Mouse (Mus musculus): ENCODE results near the gene Thrap3. TPM values are rescaled to one million over a fixed set of nuclear protein-coding genes. Genes with fewer than 3 reads are reported as not detected.

Thrap3 gene
- polyA plus RNA-seq, 1 experiment from 2014 or later = 194 TPM

GRCm38 (mm10) chr4:126204016-126204415 lies 1.5 kb upstream of the Thrap3 start:
- WGBS = 75% methylated on average over 8 of the region's 8 CpGs

GRCm38 (mm10) chr4:126203336-126203895 lies 856 bp upstream of the Thrap3 start:
- Histone ChIP-seq H3K27ac (peak overlapping the region; percentile 94), H3K36me3 (no peaks in the 10 kb centered on the region), H3K9me3 (no peaks in the 10 kb centered on the region), H3K4me1 (peaks cover 33% of the 10 kb centered on the region), H3K4me3 (peak overlapping the region; percentile 75), H3K27me3 (ENCODE audit: insufficient read depth, poor library complexity, severe bottlenecking) (no peaks in the 10 kb centered on the region)
- DNase-seq (ENCODE audit: low spot score) = no peak
- WGBS = 76% methylated on average over 10 of the region's 10 CpGs

More at GRCm38 (mm10) chr4:126204016-126204415, 1.5 kb upstream of the Thrap3 start:
- peak overlapping the region; percentile 94; the same call in 1 of the 2 replicates for H3K27ac ChIP-seq
- H3K4me1 ChIP-seq = peaks cover 28% of the 10 kb centered on the region
- no peaks in the 10 kb centered on the region for H3K9me3 ChIP-seq
- H3K36me3 ChIP-seq = no peaks in the 10 kb centered on the region
- H3K27me3 ChIP-seq (ENCODE audit: insufficient read depth, poor library complexity, severe bottlenecking) = no peaks in the 10 kb centered on the region
- DNase-seq (ENCODE audit: low spot score) = no peak
- no peak overlapping the region for H3K4me3 ChIP-seq

- peak overlapping the region; percentile 94 for H3K27ac ChIP-seq
- H3K4me1 ChIP-seq = peaks cover 37% of the 10 kb centered on the region
- DNase-seq (ENCODE audit: low spot score) = peak; percentile 83
- peak overlapping the region; percentile 75 for H3K4me3 ChIP-seq
- WGBS = 1% methylated on average over 28 of the region's 28 CpGs
- no peaks in the 10 kb centered on the region for H3K27me3 ChIP-seq (ENCODE audit: insufficient read depth, poor library complexity, severe bottlenecking)
- 0 out of 2 replicates have a peak, but pooled peaks cover 3% of the 10 kb centered on the region for H3K36me3 ChIP-seq
- H3K9me3 ChIP-seq = no peaks in the 10 kb centered on the region
These were observed 852 bp downstream of the Thrap3 start for GRCm38 (mm10) chr4:126201514-126202302.

GRCm38 (mm10) chr4:126200656-126201055 lies 1.9 kb downstream of the Thrap3 start:
- H3K4me3 ChIP-seq = peak overlapping the region; percentile 75
- WGBS = 36% methylated on average over 2 of the region's 2 CpGs
- DNase-seq (ENCODE audit: low spot score) = no peak
- no peaks in the 10 kb centered on the region for H3K9me3 ChIP-seq
- H3K27me3 ChIP-seq (ENCODE audit: insufficient read depth, poor library complexity, severe bottlenecking) = no peaks in the 10 kb centered on the region
- H3K27ac ChIP-seq = 0 out of 2 replicates have a peak overlapping the region, but pooled peaks have one; percentile 11
- H3K4me1 ChIP-seq = peaks cover 37% of the 10 kb centered on the region
- H3K36me3 ChIP-seq = 0 out of 2 replicates have a peak, but pooled peaks cover 9% of the 10 kb centered on the region

GRCm38 (mm10) chr4:126200036-126200435 lies 2.5 kb downstream of the Thrap3 start:
- Histone ChIP-seq H3K4me1 (peaks cover 37% of the 10 kb centered on the region), H3K36me3 (peaks cover 13% of the 10 kb centered on the region; the same call in 1 of the 2 replicates), H3K27me3 (ENCODE audit: insufficient read depth, poor library complexity, severe bottlenecking) (no peaks in the 10 kb centered on the region), H3K4me3 (peak overlapping the region; percentile 75), H3K27ac (no peak overlapping the region), H3K9me3 (no peaks in the 10 kb centered on the region)
- WGBS = 67% methylated on average over 1 of the region's 1 CpGs
- DNase-seq (ENCODE audit: low spot score) = no peak

GRCm38 (mm10) chr4:126199556-126199955 lies 3.0 kb downstream of the Thrap3 start:
- WGBS = 71% methylated on average over 6 of the region's 6 CpGs
- Histone ChIP-seq H3K27me3 (ENCODE audit: insufficient read depth, poor library complexity, severe bottlenecking) (no peaks in the 10 kb centered on the region), H3K4me3 (peak overlapping the region; percentile 12; the same call in 1 of the 2 replicates), H3K9me3 (no peaks in the 10 kb centered on the region), H3K4me1 (peaks cover 36% of the 10 kb centered on the region), H3K27ac (no peak overlapping the region), H3K36me3 (peaks cover 18% of the 10 kb centered on the region; the same call in 1 of the 2 replicates)
- DNase-seq (ENCODE audit: low spot score) = no peak

- Histone ChIP-seq H3K9me3 (no peaks in the 10 kb centered on the region), H3K4me1 (peaks cover 28% of the 10 kb centered on the region), H3K36me3 (peaks cover 38% of the 10 kb centered on the region), H3K27ac (no peak overlapping the region), H3K27me3 (ENCODE audit: insufficient read depth, poor library complexity, severe bottlenecking) (no peaks in the 10 kb centered on the region), H3K4me3 (no peak overlapping the region)
- 71% methylated on average over 3 of the region's 3 CpGs for WGBS
- DNase-seq (ENCODE audit: low spot score) = no peak
These were observed 5.1 kb downstream of the Thrap3 start for GRCm38 (mm10) chr4:126197485-126197884.

GRCm38 (mm10) chr4:126194916-126195315 lies 7.6 kb downstream of the Thrap3 start:
- peaks cover 61% of the 10 kb centered on the region for H3K36me3 ChIP-seq

GRCm38 (mm10) chr4:126194216-126194615 lies 8.3 kb downstream of the Thrap3 start:
- no peak overlapping the region for H3K4me3 ChIP-seq
- H3K27me3 ChIP-seq (ENCODE audit: insufficient read depth, poor library complexity, severe bottlenecking) = no peaks in the 10 kb centered on the region
- DNase-seq (ENCODE audit: low spot score) = no peak
- H3K36me3 ChIP-seq = peaks cover 66% of the 10 kb centered on the region
- peaks cover 12% of the 10 kb centered on the region; the same call in 1 of the 2 replicates for H3K4me1 ChIP-seq
- no peak overlapping the region for H3K27ac ChIP-seq
- H3K9me3 ChIP-seq = no peaks in the 10 kb centered on the region

More at GRCm38 (mm10) chr4:126194916-126195315, 7.6 kb downstream of the Thrap3 start:
- Histone ChIP-seq H3K9me3 (no peaks in the 10 kb centered on the region), H3K4me3 (no peak overlapping the region), H3K27me3 (ENCODE audit: insufficient read depth, poor library complexity, severe bottlenecking) (no peaks in the 10 kb centered on the region), H3K4me1 (peaks cover 18% of the 10 kb centered on the region), H3K27ac (no peak overlapping the region)
- WGBS = 100% methylated on average over 4 of the region's 4 CpGs
- no peak for DNase-seq (ENCODE audit: low spot score)

- Histone ChIP-seq H3K27me3 (ENCODE audit: insufficient read depth, poor library complexity, severe bottlenecking) (no peaks in the 10 kb centered on the region), H3K36me3 (peaks cover 81% of the 10 kb centered on the region), H3K4me3 (no peak overlapping the region), H3K4me1 (no peaks in the 10 kb centered on the region), H3K9me3 (no peaks in the 10 kb centered on the region), H3K27ac (no peak overlapping the region)
- WGBS = 92% methylated on average over 2 of the region's 2 CpGs
- DNase-seq (ENCODE audit: low spot score) = no peak
These were observed 11.9 kb downstream of the Thrap3 start for GRCm38 (mm10) chr4:126190636-126191035.

- H3K27ac ChIP-seq = no peak overlapping the region
- 87% methylated on average over 3 of the region's 3 CpGs for WGBS
- H3K36me3 ChIP-seq = peaks cover 81% of the 10 kb centered on the region
- no peaks in the 10 kb centered on the region for H3K4me1 ChIP-seq
- H3K9me3 ChIP-seq = no peaks in the 10 kb centered on the region
- no peak for DNase-seq (ENCODE audit: low spot score)
- no peak overlapping the region for H3K4me3 ChIP-seq
- H3K27me3 ChIP-seq (ENCODE audit: insufficient read depth, poor library complexity, severe bottlenecking) = no peaks in the 10 kb centered on the region
These were observed 15.5 kb downstream of the Thrap3 start for GRCm38 (mm10) chr4:126187096-126187495.

- Histone ChIP-seq H3K27me3 (ENCODE audit: insufficient read depth, poor library complexity, severe bottlenecking) (no peaks in the 10 kb centered on the region), H3K4me3 (no peak overlapping the region), H3K4me1 (no peaks in the 10 kb centered on the region), H3K27ac (no peak overlapping the region), H3K9me3 (no peaks in the 10 kb centered on the region), H3K36me3 (peaks cover 87% of the 10 kb centered on the region)
- 86% methylated on average over 5 of the region's 5 CpGs for WGBS
- DNase-seq (ENCODE audit: low spot score) = no peak
These were observed 19.5 kb downstream of the Thrap3 start for GRCm38 (mm10) chr4:126183034-126183433.
